Mouse (Mus musculus): Measurements from ENCODE around the gene Klk9.
A peak's percentile ranks its signal among the peaks of the same experiment; 100 is the strongest.

Klk9 gene

DNA sequence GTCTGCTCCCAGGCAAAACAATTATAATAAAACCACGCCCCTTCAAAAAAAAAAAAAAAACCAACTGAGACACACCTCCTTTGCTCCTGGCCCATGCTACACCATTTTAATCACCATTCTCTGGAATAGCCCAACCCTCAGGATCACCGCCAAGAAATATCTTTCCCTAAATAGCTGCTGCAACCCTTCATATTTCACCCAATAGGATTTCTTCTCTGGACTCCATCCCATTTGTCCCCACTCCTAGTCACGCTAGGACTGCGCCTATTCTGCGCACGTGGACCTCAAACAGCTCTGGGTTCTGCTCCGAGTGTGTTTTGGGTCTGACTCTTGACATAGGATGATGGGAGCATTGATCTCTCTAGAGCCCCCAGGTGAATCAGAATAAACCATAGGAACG is 4.7 kb downstream of the Klk9 start:
- no peak for DNase-seq (ENCODE audit: low spot score)

DNA sequence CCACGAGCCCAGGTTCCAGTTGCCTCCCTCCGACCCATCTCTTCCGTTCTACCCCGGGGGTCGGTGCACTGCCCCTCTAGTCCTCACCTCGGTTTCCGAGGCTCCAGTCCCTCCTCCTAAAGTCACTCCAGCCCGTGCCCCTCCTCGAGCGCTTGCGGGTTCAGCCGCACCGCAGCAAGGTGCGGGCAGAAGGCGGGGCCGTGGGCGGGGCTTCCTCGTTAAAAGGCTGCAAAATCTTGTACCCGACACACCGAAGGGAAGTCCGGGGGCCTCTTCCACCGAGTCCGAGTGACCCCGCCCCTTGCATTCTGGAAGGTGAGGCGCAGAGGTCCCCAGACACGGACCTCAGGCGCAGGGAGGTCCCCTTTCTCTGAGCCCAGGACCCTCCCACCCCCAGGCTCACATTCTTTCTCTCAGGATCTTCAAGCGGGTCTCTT is 5.7 kb downstream of the Klk9 start, which contains the start of gene Klk8:
Gene Klk8 (plus strand): TSS at position 245 of the 437 bp plus-strand sequence.
- DNase-seq (ENCODE audit: low spot score) = peak; percentile 28

DNA sequence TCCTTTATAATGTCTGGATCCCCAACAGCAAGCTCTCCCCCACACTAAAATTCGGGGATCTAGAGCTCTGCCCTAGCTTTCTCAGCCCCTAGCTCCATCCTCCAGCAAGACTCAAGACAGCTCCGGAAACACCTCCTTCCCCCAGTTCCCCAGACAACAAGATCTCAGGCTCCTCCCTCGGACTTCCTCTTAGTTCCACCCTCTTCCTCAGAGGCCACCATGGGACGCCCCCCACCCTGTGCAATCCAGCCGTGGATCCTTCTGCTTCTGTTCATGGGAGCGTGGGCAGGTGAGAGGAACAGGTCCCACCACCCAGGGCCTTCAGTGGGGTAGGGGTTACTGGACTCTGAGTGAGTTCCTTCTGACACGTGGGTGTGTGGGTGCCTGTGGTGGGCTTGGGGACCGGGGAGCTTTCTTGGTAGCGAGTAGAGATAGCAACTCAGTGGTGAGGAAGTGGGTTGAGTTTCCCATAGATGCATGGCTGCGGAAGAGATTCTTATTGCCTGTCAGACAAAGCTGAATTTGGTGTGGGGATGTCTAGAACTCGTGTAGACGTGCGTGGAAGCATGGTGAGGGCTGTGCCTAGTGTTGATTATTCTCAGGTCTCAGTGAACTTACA is 6.3 kb downstream of the Klk9 start:
- no peak for DNase-seq (ENCODE audit: low spot score)

- DNase-seq (ENCODE audit: low spot score) = no peak
Observed at GRCm38 (mm10) chr7:43799876-43800275, 8.2 kb downstream of the Klk9 start.

DNA sequence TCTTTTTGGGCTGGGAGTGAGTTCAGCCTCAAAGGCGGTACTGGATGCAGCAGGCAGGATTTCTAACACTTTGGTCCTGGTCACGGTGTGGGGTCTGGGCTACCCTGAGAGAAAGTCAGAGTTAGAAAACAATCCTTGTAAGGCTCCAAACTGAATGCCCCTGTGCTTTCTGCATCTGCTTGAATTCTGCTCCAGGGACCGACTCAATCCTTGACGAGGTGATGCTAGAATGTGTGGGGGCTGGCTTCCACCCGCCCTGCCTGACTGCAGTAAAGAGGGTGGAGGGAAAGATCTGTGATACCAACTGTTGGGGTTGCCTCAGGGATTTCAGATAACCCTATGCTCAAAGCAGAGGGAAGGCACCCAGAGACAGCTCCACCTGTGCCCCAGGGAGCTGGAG is 19.3 kb downstream of the Klk9 start, which contains the start of gene Klk7:
Gene Klk7 (plus strand): TSS at position 301 of the 400 bp plus-strand sequence.
- DNase-seq (ENCODE audit: low spot score) = no peak

DNA sequence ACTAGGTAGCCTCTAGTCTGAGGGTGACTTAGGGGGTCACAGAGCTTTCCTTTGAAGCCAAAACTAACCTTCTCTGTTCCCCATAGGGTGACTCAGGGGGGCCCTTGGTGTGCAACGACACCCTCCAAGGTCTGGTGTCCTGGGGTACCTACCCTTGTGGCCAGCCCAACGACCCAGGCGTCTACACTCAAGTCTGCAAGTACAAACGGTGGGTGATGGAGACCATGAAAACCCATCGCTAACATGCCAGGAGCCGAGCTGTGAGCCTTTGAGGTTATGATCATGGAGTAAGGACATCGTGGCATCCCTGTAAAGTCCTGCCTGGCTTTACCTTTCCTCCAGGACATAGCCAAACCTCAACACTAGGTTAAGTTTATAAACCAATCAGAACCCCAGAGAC is 23.5 kb downstream of the Klk9 start:
- DNase-seq (ENCODE audit: low spot score) = no peak

- no peak for DNase-seq (ENCODE audit: low spot score)
Observed at GRCm38 (mm10) chr7:43816746-43817145, 25.1 kb downstream of the Klk9 start.

DNA sequence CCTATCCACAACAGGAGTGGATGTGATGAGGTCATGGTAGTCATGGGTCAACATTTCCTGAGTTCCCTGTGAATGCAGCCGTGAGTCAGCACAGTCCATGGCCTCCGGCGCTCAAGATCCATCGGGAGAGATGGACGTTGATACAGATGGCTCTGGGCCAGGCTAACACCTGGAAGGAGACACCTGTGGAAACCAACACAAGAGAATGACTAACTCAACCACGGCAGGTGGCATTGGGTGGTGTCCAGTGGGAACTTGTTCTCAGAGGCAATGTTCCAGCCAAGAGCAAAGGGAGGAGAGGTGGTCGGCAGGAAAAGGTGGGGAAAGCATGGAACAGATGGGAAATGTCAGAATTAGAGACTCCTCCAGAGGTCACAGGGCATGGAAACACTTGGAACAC is 29.9 kb downstream of the Klk9 start:
- no peak for DNase-seq (ENCODE audit: low spot score)

DNA sequence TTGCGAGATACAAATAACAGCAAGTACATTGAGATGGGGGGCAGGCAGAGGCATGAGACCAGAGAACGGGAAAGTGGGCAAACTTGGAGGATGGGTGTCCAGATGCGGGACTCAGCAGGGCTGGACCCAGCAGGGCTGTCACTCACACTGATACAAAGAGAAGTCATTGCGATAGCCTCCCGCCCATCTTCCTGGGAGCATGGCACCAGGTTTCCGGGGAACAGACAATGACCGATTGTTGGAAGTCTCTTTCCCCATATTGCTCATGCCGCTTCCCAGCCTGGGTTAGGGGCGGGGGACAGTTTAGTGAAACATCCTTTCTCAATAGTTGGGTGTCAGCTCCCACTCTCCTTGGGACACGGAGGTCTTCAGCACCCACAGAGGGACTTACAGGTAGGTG is 32.5 kb downstream of the Klk9 start, which contains the start of gene Klk6:
Gene Klk6 (plus strand): TSS at position 301 of the 400 bp plus-strand sequence.
- no peak for DNase-seq (ENCODE audit: low spot score)

DNA sequence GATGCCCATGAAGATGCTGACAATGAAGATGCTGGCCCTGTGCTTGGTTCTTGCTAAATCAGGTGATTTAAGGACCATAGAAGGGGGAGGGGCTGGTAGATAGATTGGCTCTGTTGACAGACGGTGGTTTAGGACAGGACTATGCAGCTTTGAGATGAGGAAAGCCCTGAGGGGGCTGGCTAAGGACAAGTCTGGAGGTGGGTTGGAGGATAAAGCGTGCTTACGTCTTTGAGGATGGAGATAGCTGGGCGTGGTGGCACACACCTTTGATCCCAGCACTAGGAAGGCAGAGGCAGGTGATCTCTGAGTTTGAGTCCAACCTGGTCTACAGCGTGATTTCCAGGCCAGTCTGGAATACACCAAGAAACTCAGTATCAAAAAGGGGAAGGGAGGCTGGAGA is 34.4 kb downstream of the Klk9 start:
- no peak for DNase-seq (ENCODE audit: low spot score)

DNA sequence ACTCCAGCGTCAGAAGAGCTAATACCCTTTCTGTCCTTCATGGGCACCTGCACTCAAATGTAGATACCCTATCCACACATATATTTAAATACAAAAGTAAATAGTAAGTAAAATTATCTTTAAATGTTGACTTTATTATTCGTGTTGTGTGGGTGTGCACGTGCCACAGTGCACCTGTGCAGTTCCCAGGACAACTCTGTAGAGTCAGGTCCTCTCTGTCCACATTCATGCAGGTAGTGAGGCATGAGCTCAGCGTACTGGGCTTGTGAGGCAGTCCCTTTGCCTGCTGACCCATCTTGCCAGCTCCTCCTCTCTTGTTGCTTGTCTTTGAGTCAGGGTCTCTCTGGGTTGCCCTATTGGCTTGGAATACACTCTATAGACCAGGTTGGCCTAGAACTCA is 36.0 kb downstream of the Klk9 start:
- no peak for DNase-seq (ENCODE audit: low spot score)

DNA sequence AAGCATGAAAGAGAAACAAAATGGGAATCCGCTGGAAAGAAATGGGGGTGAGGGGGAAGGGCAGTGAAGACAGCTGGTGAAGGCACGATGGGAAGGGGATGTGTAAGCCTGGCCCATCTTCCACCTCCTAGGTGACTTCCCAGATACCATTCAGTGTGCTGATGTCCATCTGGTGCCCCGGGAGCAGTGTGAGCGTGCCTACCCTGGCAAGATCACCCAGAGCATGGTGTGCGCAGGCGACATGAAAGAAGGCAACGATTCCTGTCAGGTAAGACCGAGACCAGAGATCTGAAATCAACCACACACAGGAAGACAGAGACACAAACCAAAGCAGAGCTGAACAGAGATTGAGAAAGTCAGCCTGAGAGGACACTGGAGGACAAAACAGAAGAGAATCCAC is 37.3 kb downstream of the Klk9 start:
- no peak for DNase-seq (ENCODE audit: low spot score)

- DNase-seq (ENCODE audit: low spot score) = no peak
Observed at GRCm38 (mm10) chr7:43841701-43842100, 50.0 kb downstream of the Klk9 start, which contains the start of gene Klk5. Gene Klk5 (plus strand): TSS chr7:43841971.

DNA sequence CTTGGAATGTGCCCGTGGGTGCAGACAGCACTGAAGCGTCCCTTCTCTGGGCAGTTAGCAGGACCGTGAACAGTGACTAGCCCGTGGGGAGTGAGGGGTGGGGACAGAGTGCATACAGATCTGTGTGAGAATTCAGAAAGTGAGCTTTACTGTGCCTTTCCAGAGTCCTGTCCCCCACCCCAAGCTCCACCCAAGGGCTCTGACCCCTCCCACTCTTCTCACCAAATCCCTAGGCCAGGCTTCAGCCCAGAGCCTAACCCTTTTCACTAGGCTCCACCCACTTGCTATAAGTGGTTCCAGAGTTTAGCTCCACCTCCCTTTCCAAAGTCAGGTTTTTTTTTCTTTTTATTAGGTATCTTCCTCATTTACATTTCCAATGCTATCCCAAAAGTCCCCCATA is 52.1 kb downstream of the Klk9 start:
- DNase-seq (ENCODE audit: low spot score) = no peak

All from urinary bladder, postnatal 25 days (tissue).